Comparison of ENCODE assay signal across 17 mouse cellular contexts in the genomic region with DNA sequence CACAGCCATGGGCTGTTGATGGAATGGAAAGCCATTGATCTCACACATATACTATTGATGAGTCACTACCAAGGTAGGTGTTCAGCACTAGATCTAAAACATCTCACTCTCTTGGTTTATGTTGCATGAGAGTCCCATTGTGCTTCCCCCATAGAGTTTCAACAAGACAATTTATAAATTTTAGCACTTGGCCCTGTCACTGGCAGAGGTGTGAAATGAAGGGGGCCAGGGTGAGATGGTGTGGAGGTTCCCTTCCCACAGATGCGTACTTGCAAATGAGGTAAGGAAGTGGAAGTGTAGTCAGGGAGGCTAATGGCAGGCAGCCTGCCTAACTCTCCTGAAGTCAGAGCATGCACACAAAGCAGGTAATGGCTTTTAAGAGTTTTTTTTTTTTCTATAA.
"Had no signal": no experiment of that assay in that cellular context is flagged by ENCODE, and none has a peak within 500 bp of the region (broad histone marks: within the 10 kb centered on the region; RNA-seq: fewer than 3 reads in every experiment).

No protein-coding gene starts in this region.

- DNase-seq: kidney, adult 11 months; kidney, adult 9 months; kidney, postnatal 36 days; layer of hippocampus, adult 9-11 months; layer of hippocampus, postnatal 36 days; lung, embryonic 14.5 days; lung, postnatal 10 days; lung, postnatal 4 days; right cerebral cortex, adult 18-20 months; right cerebral cortex, postnatal 25 days; thymus, adult 18-20 months; thymus, postnatal 14 days had no signal

- ATAC-seq: midbrain, embryonic 15.5 days had no signal

- H3K27ac ChIP-seq: kidney, postnatal 0 days; limb, embryonic 15.5 days; midbrain, embryonic 15.5 days had no signal

- H3K4me1 ChIP-seq: limb, embryonic 15.5 days; megakaryocyte, embryonic 14.5 days had no signal

- H3K36me3 ChIP-seq: limb, embryonic 15.5 days; midbrain, embryonic 15.5 days had no signal

- H3K9ac ChIP-seq: limb, embryonic 15.5 days; lung, embryonic 14.5 days; midbrain, embryonic 15.5 days had no signal

- H3K27me3 ChIP-seq: limb, embryonic 15.5 days; megakaryocyte, embryonic 14.5 days; midbrain, embryonic 15.5 days had no signal

- H3K4me2 ChIP-seq: limb, embryonic 15.5 days; lung, embryonic 14.5 days; midbrain, embryonic 11.5 days; midbrain, embryonic 15.5 days had no signal

- H3K9me3 ChIP-seq: limb, embryonic 15.5 days; megakaryocyte, embryonic 14.5 days; midbrain, embryonic 15.5 days had no signal

- H3K4me3 ChIP-seq: limb, embryonic 15.5 days; megakaryocyte, embryonic 14.5 days; midbrain, embryonic 15.5 days had no signal
